ENCODE assay signal across 8 mouse cellular contexts in the genomic region with DNA sequence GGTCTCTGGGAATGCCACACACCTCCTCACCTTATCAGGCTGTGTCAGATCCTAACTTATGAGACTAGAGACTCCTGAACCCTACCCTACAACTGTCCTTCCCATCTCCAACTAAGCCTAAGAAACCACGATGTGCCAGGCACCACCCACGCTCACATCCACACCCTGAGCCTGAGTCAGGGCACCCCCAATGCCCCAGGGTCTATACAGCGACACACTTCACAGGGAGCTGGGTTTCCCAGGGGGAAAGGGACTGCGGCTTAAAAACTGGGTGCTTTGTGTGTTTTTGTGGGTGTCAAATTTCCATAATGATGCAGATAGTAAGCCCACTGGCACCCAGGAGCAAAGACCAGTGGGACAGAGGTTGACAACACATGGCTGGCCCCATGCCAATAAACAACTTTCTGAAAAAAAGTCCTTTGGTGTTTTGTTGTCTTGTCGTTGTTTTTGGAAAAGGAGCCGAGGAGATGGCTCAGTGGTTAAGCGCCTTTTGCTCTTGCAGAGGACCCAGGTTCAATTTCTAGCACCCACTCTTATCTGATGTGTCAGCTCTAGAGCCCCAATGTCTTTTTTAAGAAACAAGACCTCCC. TPM values are rescaled to one million over a fixed set of nuclear protein-coding genes. Genes with fewer than 3 reads are reported as not detected.
DNase-seq lines count a peak whose midpoint lies in the region; ATAC-seq and TF ChIP-seq lines count a peak whose summit lies in the region.

No protein-coding gene starts in this region.

- intact Hi-C loops in heart, postnatal 25 days (cut with DNase I), result no loop called here
- intact Hi-C loops in left cerebral cortex, postnatal 25 days (cut with DNase I), result loop anchor here (1.0 kb wide), 2 partner anchors 27 to 37 kb away; no protein-coding TSS in a partner anchor

- DNase-seq in heart, embryonic 10.5 days (ENCODE audit: low spot score), result no peak
- no peak for DNase-seq in heart, postnatal 25 days (ENCODE audit: low spot score)
- DNase-seq in liver, embryonic 13.5 days, result no peak
- no peak for DNase-seq in right cerebral cortex, postnatal 10 days (ENCODE audit: low spot score in 2 of 2)
- DNase-seq in T-cell, adult 2 months (ENCODE audit: low spot score), result no peak
- DNase-seq in left cerebral cortex, postnatal 25 days (ENCODE audit: low spot score in 2 of 2), result no peak

- no peaks in the 10 kb centered on the region for H3K27me3 ChIP-seq in heart, embryonic 10.5 days (ENCODE audit: insufficient read depth, poor library complexity, severe bottlenecking)
- H3K27me3 ChIP-seq in E14TG2a.4 (ENCODE audit: insufficient read depth, low read length), result no peaks in the 10 kb centered on the region
- H3K27me3 ChIP-seq in forebrain, embryonic 15.5 days, result no peaks in the 10 kb centered on the region
- H3K27me3 ChIP-seq in liver, embryonic 13.5 days, result no peaks in the 10 kb centered on the region

- peaks cover 23% of the 10 kb centered on the region for H3K36me3 ChIP-seq in heart, embryonic 10.5 days
- peaks cover 66% of the 10 kb centered on the region for H3K36me3 ChIP-seq in E14TG2a.4 (ENCODE audit: insufficient read depth, low read length)
- no peaks in the 10 kb centered on the region for H3K36me3 ChIP-seq in forebrain, embryonic 15.5 days
- peaks cover 49% of the 10 kb centered on the region for H3K36me3 ChIP-seq in liver, embryonic 13.5 days

- no peak for ATAC-seq in forebrain, embryonic 15.5 days (replicated peaks)
- no peak for ATAC-seq in liver, embryonic 13.5 days (ENCODE audit: low read depth)

- H3K27ac ChIP-seq in heart, embryonic 10.5 days, result peak overlapping the region; percentile 85
- H3K27ac ChIP-seq in forebrain, embryonic 15.5 days (replicated peaks), result peak overlapping the region; percentile 87
- H3K27ac ChIP-seq in liver, embryonic 13.5 days, result peak overlapping the region; percentile 81

- peaks cover 90% of the 10 kb centered on the region for H3K4me1 ChIP-seq in heart, embryonic 10.5 days
- peaks cover 96% of the 10 kb centered on the region for H3K4me1 ChIP-seq in E14TG2a.4 (replicated peaks; ENCODE audit: low read depth, low read length)
- H3K4me1 ChIP-seq in forebrain, embryonic 15.5 days, result peaks cover 64% of the 10 kb centered on the region
- peaks cover 96% of the 10 kb centered on the region for H3K4me1 ChIP-seq in liver, embryonic 13.5 days (replicated peaks)

- H3K9ac ChIP-seq in forebrain, embryonic 15.5 days (replicated peaks), result no peak overlapping the region
- H3K9ac ChIP-seq in liver, embryonic 13.5 days, result no peak overlapping the region

- 77% methylated on average over 7 of the region's 7 CpGs for WGBS in heart, embryonic 10.5 days
- 62% methylated on average over 7 of the region's 7 CpGs for WGBS in forebrain, embryonic 15.5 days
- 66% methylated on average over 7 of the region's 7 CpGs for WGBS in liver, embryonic 13.5 days (ENCODE audit: insufficient replicate concordance)

- H3K4me3 ChIP-seq in heart, embryonic 10.5 days, result no peak overlapping the region
- H3K4me3 ChIP-seq in E14TG2a.4 (replicated peaks; ENCODE audit: low read length), result peak overlapping the region; percentile 80
- H3K4me3 ChIP-seq in forebrain, embryonic 15.5 days, result no peak overlapping the region
- H3K4me3 ChIP-seq in liver, embryonic 13.5 days (replicated peaks), result no peak overlapping the region

- H3K4me2 ChIP-seq in forebrain, embryonic 15.5 days (replicated peaks), result no peak overlapping the region
- 0 out of 2 replicates have a peak overlapping the region, but pooled peaks have one; percentile 52 for H3K4me2 ChIP-seq in liver, embryonic 13.5 days

- no peak for TF ChIP-seq CTCF in E14TG2a.4 (conservative IDR thresholded peaks at IDR 0.05; ENCODE audit: low read length)

- H3K9me3 ChIP-seq in heart, embryonic 10.5 days, result no peaks in the 10 kb centered on the region
- no peaks in the 10 kb centered on the region for H3K9me3 ChIP-seq in E14TG2a.4 (ENCODE audit: low read length)
- no peaks in the 10 kb centered on the region for H3K9me3 ChIP-seq in forebrain, embryonic 15.5 days
- H3K9me3 ChIP-seq in liver, embryonic 13.5 days (replicated peaks), result no peaks in the 10 kb centered on the region

RNA-seq across cellular contexts. Expression of gene Zmynd8, which starts 42.1 kb away (rescaled TPM):
- polyA plus RNA-seq in heart, embryonic 10.5 days (2016; fragmentation: Nextera tagmentation; extraction: Ambion mirVana), result 57.1 and 58.5 TPM in 2 replicates
- 10 to 100 TPM; 44.5 to 48.7 TPM for total RNA-seq in heart, postnatal 25 days (2021)
- polyA plus RNA-seq in forebrain, embryonic 15.5 days (2015; fragmentation: Nextera tagmentation; extraction: Ambion mirVana), result 81.0 and 85.9 TPM in 2 replicates
- polyA plus RNA-seq in liver, embryonic 13.5 days (2015; fragmentation: Nextera tagmentation; extraction: Ambion mirVana), result 26.5 and 28.3 TPM in 2 replicates
- total RNA-seq in left cerebral cortex, postnatal 25 days (2021), result 100 to 1,000 TPM; 160 to 162 TPM
